Mouse (Mus musculus) embryonic fibroblast, embryonic 13.5 days (primary cell): ENCODE data around the gene Btk.

Experiments
- CTCF ChIP-seq: IDR thresholded peaks from 2 replicates; pipeline ENCODE4 v1.5.1; 2011; ENCODE audit warnings: mild to moderate bottlenecking, control low read depth, low read length, moderate library complexity, borderline replicate concordance; ENCODE audit not compliant: insufficient read depth
- POLR2A ChIP-seq: IDR thresholded peaks from 2 replicates; pipeline ENCODE4 v1.6.1; 2011; ENCODE audit warnings: low read depth, mild to moderate bottlenecking, control low read depth, low read length, moderate library complexity

- TF ChIP-seq CTCF (no peak), POLR2A (no peak)
Measured at GRCm38 (mm10) chrX:134614306-134614705, 30.9 kb upstream of the Btk start.
